Mouse (Mus musculus): ENCODE measurements around the gene Higd1c.

DNA sequence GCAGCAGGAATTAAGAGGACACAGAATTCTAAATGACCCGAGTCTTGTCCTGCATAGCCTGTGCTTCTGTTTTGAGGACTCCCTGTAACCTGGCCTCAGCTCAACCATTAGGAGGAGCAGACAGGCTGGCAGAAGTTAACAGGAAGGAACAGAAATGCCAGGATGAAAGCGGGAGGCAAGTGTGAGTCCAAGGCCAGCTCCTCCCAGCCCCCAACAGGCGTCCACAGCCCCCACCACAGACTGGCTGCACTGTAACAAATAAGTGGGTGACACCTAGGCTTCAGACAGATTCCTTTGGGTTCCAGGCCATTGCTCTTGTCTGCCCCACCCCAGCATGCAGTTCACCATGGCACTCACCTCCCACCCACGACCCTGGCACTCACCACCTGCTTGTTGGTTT, 38.5 kb downstream of the Higd1c start:
- TF ChIP-seq POLR2A (IDR thresholded peaks at IDR 0.05; ENCODE audit: borderline replicate concordance, insufficient read depth, low read length): no peak
- no peak for TF ChIP-seq CTCF (IDR thresholded peaks at IDR 0.05; ENCODE audit: borderline replicate concordance, insufficient read depth, low read depth, low read length)

Data from cerebellum, adult 2 months (tissue).